Mouse (Mus musculus) retina, postnatal 1 day (tissue): ENCODE data around the gene Fnbp1.
A peak's percentile ranks its signal among the peaks of the same experiment; 100 is the strongest.

Experiments used
- DNase-seq: peaks from one replicate; pipeline ENCODE4 v3.0.0-alpha.2; 2012

Fnbp1 gene

DNA sequence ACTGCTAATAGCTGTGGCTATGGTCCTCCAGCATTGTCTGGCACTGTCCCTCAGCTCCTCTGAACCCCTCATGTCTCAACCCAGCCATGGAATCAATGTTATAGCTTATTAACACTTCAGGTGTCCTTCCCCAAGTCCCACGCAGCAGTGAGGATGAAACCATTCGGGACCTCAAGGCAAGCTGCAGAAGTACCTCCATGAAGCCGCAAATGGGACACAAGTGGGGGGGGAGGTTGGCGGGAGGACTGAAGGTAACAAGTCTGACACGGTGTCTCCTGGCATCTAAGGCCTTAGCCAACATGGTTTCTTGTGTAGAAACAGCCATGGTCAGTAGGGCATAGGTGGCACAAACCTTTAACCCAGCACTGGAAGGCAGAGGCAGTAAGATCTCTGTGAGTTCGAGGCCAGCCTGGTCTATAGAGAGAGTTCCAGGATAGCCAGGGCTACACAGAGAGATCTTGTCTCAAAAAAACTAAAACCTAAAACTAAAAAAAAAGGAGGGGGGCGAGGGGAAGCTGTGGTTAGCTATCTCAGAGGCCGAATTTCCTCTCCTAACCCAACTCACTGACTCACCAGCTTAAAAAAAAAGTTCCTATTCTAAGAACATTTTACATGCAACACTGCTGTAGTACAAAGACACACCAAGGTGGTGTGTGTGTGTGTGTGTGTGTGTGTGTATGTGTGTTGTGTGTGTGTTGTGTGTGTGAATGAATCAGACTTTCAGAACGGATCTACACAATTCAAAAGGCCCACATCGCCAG lies 79.8 kb downstream of the Fnbp1 start:
- DNase-seq = no peak

DNA sequence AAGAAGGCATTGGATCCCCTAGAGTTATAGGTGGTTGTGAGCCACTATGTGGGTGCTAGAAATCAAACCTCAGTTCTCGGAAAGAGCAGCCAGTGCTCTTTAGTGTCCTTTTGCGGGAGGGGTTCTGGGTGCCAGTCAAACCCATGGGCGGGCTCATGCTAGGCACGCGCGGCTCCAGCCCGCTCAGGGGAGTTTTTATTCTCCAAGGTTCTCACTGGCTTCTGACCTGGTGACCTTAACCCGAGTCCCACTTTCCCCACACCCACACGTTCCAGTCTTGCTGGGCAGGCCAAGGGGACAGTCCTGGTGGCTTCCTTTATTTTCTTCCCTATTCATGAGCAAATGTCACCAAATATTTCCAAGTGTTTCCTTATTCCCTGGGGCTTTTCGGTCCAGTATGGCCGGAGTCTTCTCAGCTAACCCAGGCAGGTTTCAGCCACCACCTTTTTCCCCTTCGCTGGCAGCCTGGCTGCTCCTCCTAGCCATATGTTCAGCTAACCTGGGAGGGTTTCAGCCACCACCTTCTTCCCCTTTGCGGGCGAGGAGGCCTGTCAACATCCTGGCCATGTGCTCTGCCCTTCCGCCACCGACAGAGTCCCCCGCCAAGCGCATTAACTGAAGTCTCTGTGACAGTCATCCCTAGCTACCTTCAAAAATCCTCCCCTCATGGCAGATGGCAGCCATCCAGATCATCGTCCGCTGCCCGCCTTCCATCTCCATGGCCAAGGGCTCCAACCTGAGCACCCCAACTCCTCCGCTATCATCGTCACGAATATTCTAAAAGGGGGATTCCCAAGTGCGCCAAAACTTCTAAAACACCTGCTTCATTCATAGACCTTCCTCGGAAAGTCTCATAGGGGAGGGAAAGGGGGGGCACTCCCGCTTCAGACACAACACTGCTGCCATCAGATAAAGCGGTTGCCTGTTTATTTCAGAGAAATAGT lies 80.7 kb downstream of the Fnbp1 start:
- no peak for DNase-seq

GRCm38 (mm10) chr2:31060271-31060670 lies 81.5 kb downstream of the Fnbp1 start:
- no peak for DNase-seq

- DNase-seq = no peak
Observed at GRCm38 (mm10) chr2:31058443-31058842, 83.4 kb downstream of the Fnbp1 start.

GRCm38 (mm10) chr2:31057549-31058177 lies 84.1 kb downstream of the Fnbp1 start:
- DNase-seq = no peak

GRCm38 (mm10) chr2:31056070-31056469 lies 85.7 kb downstream of the Fnbp1 start:
- DNase-seq = no peak

GRCm38 (mm10) chr2:31053851-31054340 lies 87.9 kb downstream of the Fnbp1 start:
- DNase-seq = no peak

DNA sequence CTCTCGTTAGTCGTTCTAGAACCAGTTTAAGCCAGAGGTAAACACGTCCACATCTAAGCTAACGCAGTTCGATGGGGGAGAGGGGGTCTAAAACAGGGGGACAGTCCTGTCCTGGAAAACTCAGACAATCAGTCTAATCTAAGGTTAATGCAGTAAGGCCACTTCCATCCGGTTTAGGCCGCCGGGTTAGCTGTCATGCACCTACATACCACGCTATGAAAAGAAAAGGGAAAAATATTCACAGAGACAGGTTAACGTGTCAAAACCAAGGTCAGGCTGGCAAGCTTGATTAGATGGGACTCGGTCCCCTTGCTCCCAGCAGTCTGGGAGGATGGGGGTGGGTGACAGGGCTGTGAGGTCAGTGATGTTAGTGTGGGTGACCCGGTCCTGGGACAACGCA lies 88.4 kb downstream of the Fnbp1 start:
- no peak for DNase-seq

DNA sequence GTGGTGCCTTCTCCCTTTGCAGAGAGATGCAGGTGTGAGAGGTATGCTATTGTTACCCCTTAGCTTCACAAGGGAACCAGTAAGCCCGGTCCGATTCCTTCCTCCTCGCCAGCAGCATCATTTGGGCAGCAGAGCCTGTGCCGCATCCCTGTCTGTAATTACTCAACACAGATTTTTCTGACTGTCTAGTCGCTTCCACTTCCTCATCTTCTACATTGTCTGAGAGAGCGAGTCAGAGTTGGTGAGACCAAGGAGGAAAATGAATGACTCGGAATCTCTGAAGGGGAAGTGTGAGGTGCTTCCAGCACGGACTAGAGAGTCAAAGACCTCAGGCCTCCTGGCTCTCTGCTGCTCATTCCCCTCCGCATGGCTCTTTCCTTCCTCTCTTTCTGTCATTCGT lies 89.4 kb downstream of the Fnbp1 start:
- no peak for DNase-seq

- DNase-seq = no peak
Observed at GRCm38 (mm10) chr2:31048037-31048436, 93.8 kb downstream of the Fnbp1 start.

GRCm38 (mm10) chr2:31043856-31044255 lies 98.0 kb downstream of the Fnbp1 start:
- DNase-seq = no peak

- no peak for DNase-seq
Observed at GRCm38 (mm10) chr2:31042881-31043280, 98.9 kb downstream of the Fnbp1 start.

GRCm38 (mm10) chr2:31041386-31041785 lies 100.4 kb downstream of the Fnbp1 start:
- DNase-seq = no peak

GRCm38 (mm10) chr2:31040487-31040886 lies 101.3 kb downstream of the Fnbp1 start:
- DNase-seq = no peak

GRCm38 (mm10) chr2:31040043-31040442 lies 101.8 kb downstream of the Fnbp1 start:
- no peak for DNase-seq

DNA sequence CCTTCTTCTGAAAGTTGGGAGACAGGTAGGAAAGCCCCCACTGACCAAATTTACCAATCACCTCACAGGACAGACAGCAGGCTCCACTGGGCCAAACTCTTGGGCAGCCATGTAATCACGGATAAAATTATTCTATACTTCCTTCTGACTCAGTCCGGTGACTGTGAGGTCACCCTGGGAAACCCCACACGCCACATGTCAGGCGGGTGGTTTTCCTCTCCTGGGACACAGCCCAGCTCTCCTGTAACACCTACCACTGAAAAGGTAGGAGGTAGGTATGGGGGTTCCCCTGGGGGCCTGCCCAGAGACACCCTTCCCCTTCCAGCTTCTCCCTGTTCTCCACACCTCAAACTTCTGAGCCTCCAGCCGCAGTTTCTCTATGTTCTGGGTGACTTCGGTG lies 105.0 kb downstream of the Fnbp1 start:
- no peak for DNase-seq

DNA sequence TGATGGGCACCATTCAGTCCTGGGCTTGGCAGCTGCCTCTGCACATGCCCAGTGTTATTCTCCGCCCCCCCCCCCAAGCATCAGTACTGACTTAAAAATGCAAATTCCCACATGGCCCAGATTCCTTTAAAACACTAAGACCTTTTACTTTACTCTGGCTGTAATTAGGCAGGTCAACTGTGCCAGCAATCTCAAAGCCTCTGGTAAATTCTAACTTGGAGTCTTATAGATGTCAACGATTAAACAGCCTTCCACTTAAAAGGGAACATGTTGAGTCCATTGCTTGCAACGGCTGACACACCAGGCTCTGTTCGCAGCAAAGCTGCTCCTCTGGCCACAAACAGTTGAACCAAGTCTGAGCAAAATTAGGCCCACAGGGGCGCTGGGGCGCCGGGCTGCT lies 109.8 kb downstream of the Fnbp1 start:
- DNase-seq = no peak

- DNase-seq = no peak
Observed at GRCm38 (mm10) chr2:31026642-31027041, 115.2 kb downstream of the Fnbp1 start.

DNA sequence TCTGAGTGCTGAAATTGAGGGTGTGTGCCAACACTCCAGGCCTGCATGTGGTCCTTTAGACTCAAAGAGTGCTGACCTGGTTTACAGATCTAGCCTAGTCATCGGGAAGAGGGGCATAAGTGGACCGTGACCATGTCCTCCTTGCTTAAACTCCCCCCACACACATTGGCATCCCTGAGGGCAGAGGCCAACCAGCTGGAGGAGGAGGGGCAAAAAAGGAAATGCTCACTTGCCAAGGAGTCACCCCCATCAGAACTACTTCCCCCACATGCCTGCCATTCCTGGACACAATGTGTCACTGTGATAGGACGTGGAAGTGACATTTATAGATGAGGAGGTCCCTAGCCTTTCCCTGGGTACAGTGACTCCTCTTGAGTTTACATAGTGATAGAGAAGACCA lies 116.3 kb downstream of the Fnbp1 start:
- peak; percentile 6 for DNase-seq

- DNase-seq = peak; percentile 74
Observed at GRCm38 (mm10) chr2:31024618-31025370, 117.0 kb downstream of the Fnbp1 start.

- no peak for DNase-seq
Observed at GRCm38 (mm10) chr2:31023940-31024339, 117.9 kb downstream of the Fnbp1 start.

DNA sequence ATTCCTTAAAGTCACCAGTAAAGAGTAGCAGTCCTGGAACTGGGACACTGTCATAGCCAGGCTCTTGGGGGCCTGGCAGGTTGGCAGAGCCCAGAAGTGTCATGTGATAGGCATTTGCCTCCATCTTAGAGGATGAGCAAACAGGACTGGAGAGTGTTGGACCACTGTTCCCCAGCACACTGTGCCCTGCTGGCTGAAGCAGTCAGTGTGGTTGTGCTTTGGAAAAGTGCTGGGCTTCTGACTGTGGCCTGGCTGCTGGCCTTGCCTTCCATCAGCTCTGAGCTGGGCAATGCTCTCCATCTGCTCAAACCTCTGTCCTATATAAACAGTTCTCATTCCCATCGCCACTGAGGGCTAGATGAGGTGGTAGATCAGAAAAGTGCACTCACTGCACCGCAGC lies 121.6 kb downstream of the Fnbp1 start:
- DNase-seq = no peak

- DNase-seq = no peak
Observed at GRCm38 (mm10) chr2:31019011-31019410, 122.8 kb downstream of the Fnbp1 start.
